Mouse (Mus musculus) thymus, adult 2 months (tissue): ENCODE data around the gene Rbpms2.

Source experiments
- CTCF ChIP-seq: fragments of 200-500 bp; IDR thresholded peaks from 2 replicates; pipeline ENCODE4 v1.5.1; 2012; ENCODE audit warnings: mild to moderate bottlenecking, control low read depth, low read length, moderate library complexity, borderline replicate concordance; ENCODE audit not compliant: control insufficient read depth, poor library complexity, insufficient read depth; ENCODE audit errors: extremely low read depth
- POLR2A ChIP-seq: fragments of 200-500 bp; IDR thresholded peaks from 2 replicates; pipeline ENCODE4 v1.6.1; 2012; ENCODE audit warnings: mild to moderate bottlenecking, low read length, control low read depth, moderate library complexity; ENCODE audit not compliant: control insufficient read depth, poor library complexity, insufficient read depth; ENCODE audit errors: extremely low read depth

DNA sequence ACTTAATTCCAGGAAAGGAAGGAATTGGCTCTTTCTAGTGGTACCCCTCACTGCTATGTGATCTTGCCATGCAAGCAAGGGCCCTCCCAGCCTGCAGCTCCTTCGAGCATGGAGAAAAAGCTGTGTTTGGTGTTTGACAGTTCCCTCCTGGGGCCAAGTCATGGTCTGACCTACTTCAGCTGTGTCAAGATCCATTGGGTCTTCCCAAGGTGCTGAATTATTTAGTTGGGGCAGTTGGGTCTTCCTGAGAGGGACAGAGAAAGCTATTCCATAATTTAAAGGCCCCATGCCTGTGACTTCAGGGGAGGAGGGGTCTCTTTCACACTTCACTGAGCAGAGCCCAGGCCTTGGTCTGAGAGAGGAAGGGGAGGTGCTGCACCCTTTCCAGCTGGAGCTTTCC is 32.0 kb downstream of the Rbpms2 start:
- TF ChIP-seq CTCF (no peak), POLR2A (no peak)
